Mouse (Mus musculus): ENCODE results near the gene Kdelr1.

DNA sequence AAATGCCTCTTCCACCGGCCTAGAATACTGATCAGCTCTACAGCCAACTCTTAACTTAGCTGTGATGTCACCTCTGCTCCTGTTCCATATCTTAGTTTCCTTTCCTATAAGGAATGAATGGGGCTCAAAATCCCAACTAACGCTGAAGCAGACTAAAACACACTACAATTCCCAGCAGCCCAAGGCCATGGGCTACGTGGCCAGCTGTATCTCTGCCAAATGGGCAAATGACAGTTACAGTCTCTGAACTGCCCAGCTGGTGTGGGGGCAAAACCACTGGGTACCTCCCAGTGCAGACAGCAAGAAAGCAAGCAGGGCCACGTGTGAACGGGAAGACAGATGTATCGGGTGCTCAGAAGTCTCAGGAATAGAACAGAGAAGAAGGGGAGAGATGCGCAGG is 45.9 kb upstream of the Kdelr1 start:
- TF ChIP-seq EP300 (IDR thresholded peaks at IDR 0.05; ENCODE audit: insufficient read depth, low read depth, low read length), result no peak
- no peak for TF ChIP-seq CTCF (IDR thresholded peaks at IDR 0.05)
- TF ChIP-seq POLR2A (IDR thresholded peaks at IDR 0.05; ENCODE audit: insufficient read depth, low read depth, low read length), result no peak
